Mouse (Mus musculus) spleen, adult 2 months (tissue): ENCODE measurements around the gene Mdh1. TPM values are rescaled to one million over a fixed set of nuclear protein-coding genes. Genes with fewer than 3 reads are reported as not detected.
"Not testable (repeated sequence)": the region's sequence is repeated elsewhere in the genome, so short reads cannot be mapped to it uniquely, and the experiment has no call there.

Source experiments
- DNase-seq, 2 experiments: peaks; one replicate each; pipeline versions ENCODE4 v3.0.0 to v3.0.0-alpha.2; 2012 to 2021; ENCODE audit warnings: low spot score in 2 of 2, low read depth in 1 of 2
- H3K27ac ChIP-seq: fragments of 200-500 bp; 2 replicates; pipeline ENCODE4 v1.5.1; 2012; ENCODE audit warnings: low read length, inconsistent platforms; ENCODE audit not compliant: insufficient read depth
- H3K27me3 ChIP-seq: fragments of 200-500 bp; 2 replicates; pipeline ENCODE4 v1.6.1; 2012; ENCODE audit warnings: mild to moderate bottlenecking, moderate library complexity, low read length, inconsistent platforms; ENCODE audit not compliant: control insufficient read depth, insufficient read depth
- H3K36me3 ChIP-seq: fragments of 200-500 bp; 2 replicates; pipeline ENCODE4 v1.6.1; 2012; ENCODE audit warnings: mild to moderate bottlenecking, low read length, inconsistent platforms; ENCODE audit not compliant: control insufficient read depth, insufficient read depth
- H3K4me1 ChIP-seq: fragments of 200-500 bp; 2 replicates; pipeline ENCODE4 v1.6.1; 2011; ENCODE audit warnings: inconsistent platforms; ENCODE audit not compliant: control insufficient read depth, insufficient read depth, insufficient read length
- H3K4me3 ChIP-seq: fragments of 200-500 bp; 2 replicates; pipeline ENCODE4 v1.5.1; 2011; ENCODE audit warnings: mild to moderate bottlenecking, inconsistent platforms; ENCODE audit not compliant: insufficient read depth, insufficient read length; ENCODE audit errors: extremely low read depth
- CTCF ChIP-seq: fragments of 200-500 bp; IDR thresholded peaks from 2 replicates; pipeline ENCODE4 v1.5.1; 2011; ENCODE audit warnings: mild to moderate bottlenecking, inconsistent platforms; ENCODE audit not compliant: insufficient read depth, insufficient read length, insufficient replicate concordance; ENCODE audit errors: extremely low read depth
- POLR2A ChIP-seq: fragments of 200-500 bp; IDR thresholded peaks from 2 replicates; pipeline ENCODE4 v1.6.1; 2011; ENCODE audit warnings: low read depth, low read length, inconsistent platforms
- WGBS: fragments of 180-500 bp; shearing (Covaris S2); methylation state at CpG from one replicate; pipeline ENCODE4 v1.1.7; 2018; 5-methylcytosine and 5-hydroxymethylcytosine counted together
- polyA plus RNA-seq: library from polyadenylated mRNA; depleted of rRNA; stranded (reverse); fragments of >200 nt; gene quantifications from 2 replicates; pipeline ENCODE4 v1.2.3, GENCODE M21; 2012

Mdh1 gene
- polyA plus RNA-seq, 1 experiment, result 52.0 TPM

DNA sequence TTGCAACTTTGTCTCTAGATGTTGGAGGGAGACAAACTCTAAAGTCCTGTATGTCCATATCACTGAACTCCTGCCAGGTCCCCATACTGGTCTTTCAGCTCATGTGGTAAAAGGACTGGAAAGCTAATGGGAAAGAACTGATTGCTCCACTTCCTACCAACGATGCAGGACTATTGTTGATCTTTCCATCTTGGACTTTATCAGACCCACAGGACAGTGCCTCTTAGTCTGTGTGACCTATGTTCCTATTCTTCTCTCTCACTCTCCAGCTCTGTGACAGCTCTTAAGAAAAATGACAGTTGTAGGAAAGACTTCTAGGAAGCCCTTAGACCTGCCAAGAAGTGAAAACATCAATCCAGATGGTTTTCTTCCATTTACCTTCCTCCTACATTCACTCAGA, 25.5 kb downstream of the Mdh1 start:
- no peak for DNase-seq
- H3K27me3 ChIP-seq, result no peaks in the 10 kb centered on the region
- 71% methylated on average over 1 of the region's 1 CpGs for WGBS
- H3K4me3 ChIP-seq, result no peak overlapping the region
- peaks cover 3% of the 10 kb centered on the region; the same call in 1 of the 2 replicates for H3K4me1 ChIP-seq
- TF ChIP-seq POLR2A, result no peak
- no peak for TF ChIP-seq CTCF
- H3K27ac ChIP-seq, result no peak overlapping the region
- H3K36me3 ChIP-seq, result no peaks in the 10 kb centered on the region

- Histone ChIP-seq H3K36me3 (no peaks in the 10 kb centered on the region), H3K4me3 (no peak overlapping the region), H3K27me3 (no peaks in the 10 kb centered on the region), H3K4me1 (peaks cover 3% of the 10 kb centered on the region; the same call in 1 of the 2 replicates), H3K27ac (no peak overlapping the region)
- TF ChIP-seq CTCF (no peak), POLR2A (no peak)
- no peak for DNase-seq
Measured at GRCm38 (mm10) chr11:21545951-21546350, 26.2 kb downstream of the Mdh1 start.

- no peak overlapping the region for H3K4me3 ChIP-seq
- H3K36me3 ChIP-seq, result no peaks in the 10 kb centered on the region
- TF ChIP-seq CTCF (no peak), POLR2A (no peak)
- WGBS, result 84% methylated on average over 2 of the region's 2 CpGs
- H3K4me1 ChIP-seq, result no peaks in the 10 kb centered on the region
- no peak overlapping the region for H3K27ac ChIP-seq
- DNase-seq, result no peak
- no peaks in the 10 kb centered on the region for H3K27me3 ChIP-seq
Measured at GRCm38 (mm10) chr11:21545021-21545420, 27.1 kb downstream of the Mdh1 start.

GRCm38 (mm10) chr11:21542731-21543130, 29.4 kb downstream of the Mdh1 start:
- Histone ChIP-seq H3K27ac (no peak overlapping the region), H3K36me3 (no peaks in the 10 kb centered on the region), H3K4me1 (no peaks in the 10 kb centered on the region), H3K27me3 (no peaks in the 10 kb centered on the region), H3K4me3 (no peak overlapping the region)
- 92% methylated on average over 5 of the region's 5 CpGs for WGBS
- no peak for TF ChIP-seq POLR2A
- TF ChIP-seq CTCF, result no peak
- no peak for DNase-seq

DNA sequence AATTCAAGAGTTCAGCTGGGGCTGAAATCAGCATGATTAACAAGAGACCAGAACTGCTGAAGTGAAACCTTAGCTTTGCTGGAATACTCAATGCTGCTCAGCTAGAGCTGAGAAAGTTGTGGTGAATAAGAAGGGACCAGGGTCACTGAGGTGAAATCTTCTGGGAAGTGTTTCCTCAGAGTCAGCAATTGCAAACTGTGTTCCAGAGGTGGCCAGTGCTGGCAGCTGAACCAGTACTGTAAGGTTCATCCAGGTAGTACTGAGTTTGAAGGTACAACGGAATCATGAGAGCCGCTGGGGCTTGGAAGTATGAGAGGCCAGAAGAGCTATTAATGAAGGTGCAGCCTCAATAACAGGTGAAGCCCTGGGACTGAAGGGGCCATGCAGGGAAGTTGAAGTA, 31.5 kb downstream of the Mdh1 start:
- no peaks in the 10 kb centered on the region for H3K4me1 ChIP-seq
- no peak overlapping the region for H3K4me3 ChIP-seq
- 92% methylated on average over 2 of the region's 2 CpGs for WGBS
- DNase-seq, result no peak
- TF ChIP-seq POLR2A, result no peak
- TF ChIP-seq CTCF, result no peak
- no peaks in the 10 kb centered on the region for H3K36me3 ChIP-seq
- H3K27ac ChIP-seq, result no peak overlapping the region
- no peaks in the 10 kb centered on the region for H3K27me3 ChIP-seq

DNA sequence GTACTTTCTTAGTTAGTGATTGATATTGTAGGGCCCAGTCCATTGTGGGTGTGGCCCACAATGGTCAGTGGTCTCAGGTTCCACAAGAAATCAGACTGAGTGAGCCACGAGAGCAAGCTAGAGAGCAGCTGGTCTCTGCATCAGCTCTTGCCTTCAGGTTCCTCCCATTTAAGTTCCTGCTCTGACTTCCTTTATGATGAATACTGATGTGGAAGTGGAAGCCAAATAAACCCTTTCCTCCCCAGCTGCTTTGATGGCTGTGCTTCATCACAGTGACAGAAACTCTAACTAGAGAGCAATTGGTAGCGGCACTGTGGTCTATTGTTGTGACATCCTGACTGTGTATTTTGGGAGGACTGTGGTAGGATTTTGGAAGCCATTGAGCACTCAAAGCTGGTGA, 32.1 kb downstream of the Mdh1 start:
- H3K36me3 ChIP-seq, result no peaks in the 10 kb centered on the region

GRCm38 (mm10) chr11:21530856-21531255, 41.3 kb downstream of the Mdh1 start:
- H3K4me1 ChIP-seq, H3K27ac ChIP-seq, H3K27me3 ChIP-seq, H3K4me3 ChIP-seq, H3K36me3 ChIP-seq, DNase-seq: not testable (repeated sequence)
- 88% methylated on average over 2 of the region's 2 CpGs for WGBS

More for the DNA sequence above, 32.1 kb downstream of the Mdh1 start:
- no peak for TF ChIP-seq CTCF
- TF ChIP-seq POLR2A, result no peak
- Histone ChIP-seq H3K4me1 (no peaks in the 10 kb centered on the region), H3K27ac (no peak overlapping the region), H3K27me3 (no peaks in the 10 kb centered on the region), H3K4me3 (no peak overlapping the region)
- WGBS, result 34% methylated on average over 2 of the region's 2 CpGs
- DNase-seq, result no peak
